In genomic region chr7:81653988-81654387, GRCm38 (mm10) we compare ENCODE assay signal across 10 mouse cellular contexts. TPM values are rescaled to one million over a fixed set of nuclear protein-coding genes. Genes with fewer than 3 reads are reported as not detected.
DNase-seq lines count a peak whose midpoint lies in the region; ATAC-seq and TF ChIP-seq lines count a peak whose summit lies in the region.
"Had no signal": no experiment of that assay in that cellular context is flagged by ENCODE, and none has a peak within 500 bp of the region (broad histone marks: within the 10 kb centered on the region; RNA-seq: fewer than 3 reads in every experiment).

No protein-coding gene starts in this region.

- H3K27me3 ChIP-seq in forebrain, postnatal 0 days (ENCODE audit: insufficient read depth, low read length): no peaks in the 10 kb centered on the region

- WGBS in forebrain, postnatal 0 days: 6% methylated on average over 8 of the region's 8 CpGs
- 53% methylated on average over 8 of the region's 8 CpGs for WGBS in macrophage (ENCODE audit: missing documents)

- peak; percentile 65 for ATAC-seq in forebrain, postnatal 0 days

- DNase-seq in layer of hippocampus, adult 9-11 months: peak; percentile 61
- no peak for DNase-seq in layer of hippocampus, postnatal 10 days (ENCODE audit: low spot score in 2 of 2)
- peak; percentile 66 for DNase-seq in embryo, embryonic 10.5 days (ENCODE audit: low spot score)
- DNase-seq in forebrain, postnatal 0 days: peak; percentile 79
- no peak for DNase-seq in kidney, adult 18-20 months
- no peak for DNase-seq in cerebellum, adult 18-20 months
- DNase-seq in kidney, adult 9 months: no peak
- DNase-seq: lung, adult 2 months; spleen, adult 18-20 months had no signal

- peak overlapping the region; percentile 74 for H3K27ac ChIP-seq in forebrain, postnatal 0 days (ENCODE audit: low read depth, low read length)
- peak overlapping the region; percentile 15; the same call in 1 of the 2 replicates for H3K27ac ChIP-seq in macrophage

- TF ChIP-seq CTCF in forebrain, postnatal 0 days (IDR thresholded peaks at IDR 0.05; ENCODE audit: low read depth): no peak

- no peaks in the 10 kb centered on the region for H3K36me3 ChIP-seq in forebrain, postnatal 0 days (ENCODE audit: insufficient read depth)
- no peaks in the 10 kb centered on the region for H3K36me3 ChIP-seq in macrophage (ENCODE audit: inconsistent target)

- H3K4me2 ChIP-seq in forebrain, postnatal 0 days (ENCODE audit: low read depth): peak overlapping the region; percentile 14

- H3K4me3 ChIP-seq in forebrain, postnatal 0 days (ENCODE audit: low read depth, low read length): no peak overlapping the region
- no peak overlapping the region for H3K4me3 ChIP-seq in macrophage (ENCODE audit: inconsistent target)

- peaks cover 32% of the 10 kb centered on the region for H3K4me1 ChIP-seq in forebrain, postnatal 0 days (ENCODE audit: insufficient read depth)

- no peaks in the 10 kb centered on the region for H3K9me3 ChIP-seq in forebrain, postnatal 0 days (ENCODE audit: low read length)

- no peak overlapping the region for H3K9ac ChIP-seq in forebrain, postnatal 0 days

- H3K79me2 ChIP-seq in macrophage (ENCODE audit: inconsistent target): no peaks in the 10 kb centered on the region

RNA-seq across cellular contexts. Expression of gene Homer2, which starts 53.3 kb away (rescaled TPM):
- 100 to 1,000 TPM in 1 of 2 experiments, 10 to 100 TPM in 1; 96.8 to 103 TPM for total RNA-seq in layer of hippocampus, postnatal 10 days (2021)
- 23.9 and 27.9 TPM in 2 replicates for total RNA-seq in forebrain, postnatal 0 days (2014; rRNA removed)
- 23.5 and 28.8 TPM in 2 replicates for polyA plus RNA-seq in forebrain, postnatal 0 days (2015; fragmentation: Nextera tagmentation; extraction: Ambion mirVana)
- total RNA-seq in macrophage (2018; cell fraction: chromatin; rRNA removed): under 1 TPM in 1 of 26 experiments, not detected in 25; 0.28 TPM
- total RNA-seq in macrophage (2018; cell fraction: cytosol; rRNA removed): not detected
- not detected for total RNA-seq in macrophage (2018; cell fraction: nucleus; rRNA removed)
- polyA plus RNA-seq in macrophage (2018): not detected in 3 replicates

Comparison
In these comparisons a context has a peak if more than half of its experiments do, and no peak if none do; other contexts are left out.
1. DNase-seq: peak in layer of hippocampus, adult 9-11 months (single experiment), embryo, embryonic 10.5 days (single experiment) and forebrain, postnatal 0 days (single experiment); none in layer of hippocampus, postnatal 10 days (0 of 2), kidney, adult 18-20 months (single experiment), cerebellum, adult 18-20 months (0 of 2) and kidney, adult 9 months (single experiment).